Mouse (Mus musculus) forebrain, postnatal 0 days (tissue): ENCODE results near the gene Mapkbp1. TPM values are rescaled to one million over a fixed set of nuclear protein-coding genes. Genes with fewer than 3 reads are reported as not detected.
A peak's percentile ranks its signal among the peaks of the same experiment; 100 is the strongest.

Source experiments
- ATAC-seq: fragments of 200-750 bp; cut with Nextera tagmentation; 2 replicates; pipeline ENCODE4 v1.8.0; 2017; ENCODE audit warnings: mild to moderate bottlenecking, moderate library complexity
- DNase-seq: peaks from one replicate; pipeline ENCODE4 v3.0.0-alpha.2; 2015
- H3K27ac ChIP-seq: fragments of 300-500 bp; sonication (generic); 2 replicates; pipeline ENCODE4 v1.5.1; 2014; ENCODE audit warnings: low read depth, mild to moderate bottlenecking, antibody characterized with exemption, low read length, moderate library complexity, mixed read lengths
- H3K27me3 ChIP-seq: fragments of 300-500 bp; sonication (generic); 2 replicates; pipeline ENCODE4 v1.6.1; 2014; ENCODE audit warnings: mild to moderate bottlenecking, low read length, mixed read lengths; ENCODE audit not compliant: insufficient read depth
- H3K36me3 ChIP-seq: fragments of 300-500 bp; sonication (generic); 2 replicates; pipeline ENCODE4 v1.6.1; 2014; ENCODE audit warnings: mild to moderate bottlenecking, moderate library complexity; ENCODE audit not compliant: insufficient read depth
- H3K4me1 ChIP-seq: fragments of 300-500 bp; sonication (generic); 2 replicates; pipeline ENCODE4 v1.6.1; 2014; ENCODE audit warnings: antibody characterized with exemption; ENCODE audit not compliant: insufficient read depth
- H3K4me2 ChIP-seq: fragments of 300-500 bp; sonication (generic); 2 replicates; pipeline ENCODE4 v1.6.1; 2014; ENCODE audit warnings: low read depth, mild to moderate bottlenecking, moderate library complexity
- H3K4me3 ChIP-seq: fragments of 300-500 bp; sonication (generic); 2 replicates; pipeline ENCODE4 v1.5.1; 2014; ENCODE audit warnings: low read depth, low read length, mixed read lengths
- H3K9ac ChIP-seq: fragments of 300-500 bp; sonication (generic); 2 replicates; pipeline ENCODE4 v1.6.1; 2014; ENCODE audit warnings: mild to moderate bottlenecking
- H3K9me3 ChIP-seq: fragments of 300-500 bp; sonication (generic); 2 replicates; pipeline ENCODE4 v1.6.1; 2016; ENCODE audit warnings: low read length
- CTCF ChIP-seq: sonication (generic); IDR thresholded peaks from 2 replicates; pipeline ENCODE4 v1.5.1; 2016; ENCODE audit warnings: antibody characterized with exemption, control low read depth, low read depth
- whole genome bisulfite sequencing: fragments of 180-500 bp; shearing (Covaris S2); extraction: QIAGEN DNeasy Blood & Tissue Kit; methylation state at CpG from one replicate; pipeline ENCODE4 v1.1.7; 2014; 5-methylcytosine and 5-hydroxymethylcytosine counted together
- polyA plus RNA-seq: library from polyadenylated mRNA; unstranded; fragments of >200 nt; fragmentation: Nextera tagmentation; extraction: Ambion mirVana; gene quantifications from 2 replicates; pipeline ENCODE4 v1.2.1, GENCODE M21; 2015
- total RNA-seq: library from RNA; depleted of rRNA; stranded (reverse); fragments of >200 nt; gene quantifications from 2 replicates; pipeline ENCODE4 v1.2.3, GENCODE M21; 2014

The Mapkbp1 gene
- total and polyA plus RNA-seq, 2 experiments from 2014 or later = 7.4 to 42.5 TPM

GRCm38 (mm10) chr2:120024337-120024736 lies 51.8 kb downstream of the Mapkbp1 start:
- no peak overlapping the region for H3K27ac ChIP-seq
- H3K27me3 ChIP-seq = no peaks in the 10 kb centered on the region
- H3K9ac ChIP-seq = no peak overlapping the region
- no peak for DNase-seq
- no peak for TF ChIP-seq CTCF
- WGBS = 88% methylated on average over 5 of the region's 5 CpGs
- ATAC-seq = no peak
- peaks cover 60% of the 10 kb centered on the region for H3K36me3 ChIP-seq
- 0 out of 2 replicates have a peak, but pooled peaks cover 4% of the 10 kb centered on the region for H3K4me1 ChIP-seq
- no peak overlapping the region for H3K4me2 ChIP-seq
- H3K9me3 ChIP-seq = no peaks in the 10 kb centered on the region
- H3K4me3 ChIP-seq = no peak overlapping the region

- Histone ChIP-seq H3K27ac (peak within 1 kb of the TSS; percentile 82), H3K4me2 (peak within 1 kb of the TSS; percentile 75), H3K4me3 (peak within 1 kb of the TSS; percentile 66), H3K4me1 (0 out of 2 replicates have a peak, but pooled peaks cover 4% of the 10 kb centered on the region), H3K36me3 (peaks cover 39% of the 10 kb centered on the region), H3K9me3 (no peaks in the 10 kb centered on the region), H3K9ac (peak within 1 kb of the TSS; percentile 70), H3K27me3 (no peaks in the 10 kb centered on the region)
- DNase-seq (peak; percentile 90), ATAC-seq (peak; percentile 96)
- WGBS = 6% methylated on average over 50 of the region's 50 CpGs
- peak; percentile 35 for TF ChIP-seq CTCF
Measured at GRCm38 (mm10) chr2:120026984-120027949, 54.8 kb downstream of the Mapkbp1 start, which contains the start of the genes Jmjd7 and Gm28042. TSS of gene Jmjd7 (plus strand) at chr2:120027483. TSS of gene Gm28042 (plus strand) at chr2:120027493.

DNA sequence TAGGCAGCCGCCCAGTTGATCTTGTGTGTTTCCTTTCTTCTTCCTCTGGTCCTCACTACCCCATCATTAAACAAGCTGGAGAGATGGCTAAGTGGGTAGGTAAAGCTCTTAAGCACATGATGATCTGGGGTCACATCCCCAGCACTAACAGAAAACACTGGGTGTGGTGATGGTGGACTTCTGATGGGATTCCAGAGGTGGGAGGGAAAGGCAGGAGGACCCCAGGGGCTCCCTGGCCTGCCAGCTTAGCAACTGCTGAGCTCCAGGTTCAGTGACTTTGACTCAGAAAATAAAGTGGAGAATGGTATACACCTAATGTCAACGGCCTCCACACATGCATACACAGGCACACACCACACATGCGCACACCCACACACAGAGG lies 55.4 kb downstream of the Mapkbp1 start:
- H3K9ac ChIP-seq = peak overlapping the region; percentile 70
- peak overlapping the region; percentile 75 for H3K4me2 ChIP-seq
- WGBS = 46% methylated on average over 3 of the region's 3 CpGs
- peak overlapping the region; percentile 66 for H3K4me3 ChIP-seq
- 0 out of 2 replicates have a peak, but pooled peaks cover 4% of the 10 kb centered on the region for H3K4me1 ChIP-seq
- DNase-seq (no peak), ATAC-seq (peak; percentile 9; the same call in 1 of the 2 replicates)
- peaks cover 32% of the 10 kb centered on the region for H3K36me3 ChIP-seq
- peak overlapping the region; percentile 82 for H3K27ac ChIP-seq
- H3K27me3 ChIP-seq = no peaks in the 10 kb centered on the region
- TF ChIP-seq CTCF = no peak
- no peaks in the 10 kb centered on the region for H3K9me3 ChIP-seq

DNA sequence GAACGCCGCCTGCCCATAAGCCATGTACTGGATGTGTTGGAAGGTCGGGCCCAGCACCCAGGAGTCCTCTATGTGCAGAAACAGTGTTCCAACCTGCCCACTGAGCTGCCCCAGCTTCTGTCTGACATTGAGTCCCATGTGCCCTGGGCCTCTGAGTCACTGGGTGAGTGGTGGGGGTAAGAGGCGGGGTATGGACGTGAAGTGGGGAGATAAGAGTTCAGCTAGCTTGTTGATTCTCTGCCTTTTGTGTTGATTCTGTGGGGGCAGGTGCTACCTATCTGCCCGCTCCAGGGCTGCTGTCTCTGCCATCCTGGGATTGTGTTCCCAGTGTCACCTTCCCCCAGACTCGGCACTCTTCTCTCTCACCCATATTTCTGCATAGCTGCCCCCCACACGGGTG lies 57.9 kb downstream of the Mapkbp1 start:
- Histone ChIP-seq H3K4me1 (0 out of 2 replicates have a peak, but pooled peaks cover 4% of the 10 kb centered on the region), H3K9ac (no peak overlapping the region), H3K9me3 (no peaks in the 10 kb centered on the region), H3K4me2 (no peak overlapping the region), H3K36me3 (peaks cover 16% of the 10 kb centered on the region), H3K27me3 (no peaks in the 10 kb centered on the region), H3K27ac (no peak overlapping the region), H3K4me3 (no peak overlapping the region)
- no peak for TF ChIP-seq CTCF
- WGBS = 93% methylated on average over 8 of the region's 8 CpGs
- ATAC-seq (no peak), DNase-seq (no peak)

- no peak within 1 kb of the TSS for H3K4me2 ChIP-seq
Measured at GRCm38 (mm10) chr2:120032726-120033467, 60.4 kb downstream of the Mapkbp1 start, which contains the start of gene Pla2g4b. TSS of gene Pla2g4b (plus strand) at chr2:120033417.

DNA sequence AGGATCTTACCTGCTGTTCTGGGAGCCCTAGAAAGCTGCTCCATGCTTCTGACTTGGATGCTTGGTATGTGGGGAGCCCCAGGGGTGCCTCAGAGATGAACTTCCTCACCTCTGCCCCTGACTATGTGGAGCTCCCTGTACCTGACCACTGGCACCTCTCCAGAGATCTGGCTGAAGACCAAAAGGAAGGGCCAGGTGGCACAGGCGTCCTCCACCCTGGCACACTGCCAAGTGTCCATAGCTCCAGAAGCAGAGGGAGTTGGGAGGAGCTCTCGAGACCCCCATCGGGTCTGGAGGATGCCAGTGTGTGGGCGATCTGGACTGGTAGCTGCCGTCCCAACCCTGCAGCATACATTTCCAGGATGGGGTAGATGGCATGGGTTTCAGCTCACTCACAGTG lies 61.2 kb downstream of the Mapkbp1 start:
- H3K4me2 ChIP-seq = no peak overlapping the region
- no peak for ATAC-seq
- no peaks in the 10 kb centered on the region for H3K4me1 ChIP-seq
- peaks cover 32% of the 10 kb centered on the region for H3K36me3 ChIP-seq
- 76% methylated on average over 5 of the region's 5 CpGs for WGBS
- H3K9ac ChIP-seq = no peak overlapping the region
- TF ChIP-seq CTCF = no peak
- no peak overlapping the region for H3K4me3 ChIP-seq
- no peak overlapping the region for H3K27ac ChIP-seq
- no peaks in the 10 kb centered on the region for H3K27me3 ChIP-seq
- DNase-seq = no peak
- H3K9me3 ChIP-seq = no peaks in the 10 kb centered on the region

More at GRCm38 (mm10) chr2:120032726-120033467, 60.4 kb downstream of the Mapkbp1 start, which contains the start of gene Pla2g4b:
- DNase-seq (no peak), ATAC-seq (no peak)
- H3K9ac ChIP-seq = no peak within 1 kb of the TSS
- no peak for TF ChIP-seq CTCF
- 92% methylated on average over 12 of the region's 12 CpGs for WGBS
- no peak within 1 kb of the TSS for H3K27ac ChIP-seq
- peaks cover 25% of the 10 kb centered on the region for H3K36me3 ChIP-seq
- H3K4me1 ChIP-seq = 0 out of 2 replicates have a peak, but pooled peaks cover 3% of the 10 kb centered on the region
- no peaks in the 10 kb centered on the region for H3K9me3 ChIP-seq
- no peak within 1 kb of the TSS for H3K4me3 ChIP-seq
- H3K27me3 ChIP-seq = no peaks in the 10 kb centered on the region
